Mouse (Mus musculus) neural tube, embryonic 12.5 days (tissue): Measurements from ENCODE around the gene Zfp511. TPM values are rescaled to one million over a fixed set of nuclear protein-coding genes. Genes with fewer than 3 reads are reported as not detected.

ENCODE experiments used
- ATAC-seq: fragments of 200-750 bp; cut with Nextera tagmentation; 2 replicates; pipeline ENCODE4 v1.8.0; 2017; ENCODE audit warnings: low read depth, mild to moderate bottlenecking, moderate TSS enrichment, moderate library complexity; ENCODE audit not compliant: low FRiP score
- H3K27ac ChIP-seq: fragments of 300-500 bp; sonication (generic); 2 replicates; pipeline ENCODE4 v1.5.1; 2016
- H3K27me3 ChIP-seq: fragments of 300-500 bp; sonication (generic); replicated peaks from 2 replicates; pipeline ENCODE4 v1.6.1; 2016; ENCODE audit warnings: mild to moderate bottlenecking
- H3K36me3 ChIP-seq: fragments of 300-500 bp; sonication (generic); 2 replicates; pipeline ENCODE4 v1.6.1; 2016; ENCODE audit warnings: mild to moderate bottlenecking
- H3K4me1 ChIP-seq: fragments of 300-500 bp; sonication (generic); 2 replicates; pipeline ENCODE4 v1.6.1; 2016
- H3K4me2 ChIP-seq: fragments of 300-500 bp; sonication (generic); replicated peaks from 2 replicates; pipeline ENCODE4 v1.6.1; 2016; ENCODE audit warnings: mild to moderate bottlenecking
- H3K4me3 ChIP-seq: fragments of 300-500 bp; sonication (generic); 2 replicates; pipeline ENCODE4 v1.5.1; 2016
- H3K9ac ChIP-seq: fragments of 300-500 bp; sonication (generic); 2 replicates; pipeline ENCODE4 v1.6.1; 2016; ENCODE audit warnings: mild to moderate bottlenecking
- H3K9me3 ChIP-seq: fragments of 300-500 bp; sonication (generic); 2 replicates; pipeline ENCODE4 v1.6.1; 2016; ENCODE audit warnings: mild to moderate bottlenecking
- WGBS: fragments of 180-500 bp; shearing (Covaris S2); methylation state at CpG from one replicate; pipeline ENCODE4 v1.1.7; 2016; 5-methylcytosine and 5-hydroxymethylcytosine counted together
- polyA plus RNA-seq: library from polyadenylated mRNA; unstranded; fragments of >200 nt; fragmentation: Nextera tagmentation; extraction: Ambion mirVana; gene quantifications from 2 replicates; pipeline ENCODE4 v1.2.1, GENCODE M21; 2016

Gene Zfp511
- polyA plus RNA-seq, 1 experiment from 2014 or later: 54.8 TPM

DNA sequence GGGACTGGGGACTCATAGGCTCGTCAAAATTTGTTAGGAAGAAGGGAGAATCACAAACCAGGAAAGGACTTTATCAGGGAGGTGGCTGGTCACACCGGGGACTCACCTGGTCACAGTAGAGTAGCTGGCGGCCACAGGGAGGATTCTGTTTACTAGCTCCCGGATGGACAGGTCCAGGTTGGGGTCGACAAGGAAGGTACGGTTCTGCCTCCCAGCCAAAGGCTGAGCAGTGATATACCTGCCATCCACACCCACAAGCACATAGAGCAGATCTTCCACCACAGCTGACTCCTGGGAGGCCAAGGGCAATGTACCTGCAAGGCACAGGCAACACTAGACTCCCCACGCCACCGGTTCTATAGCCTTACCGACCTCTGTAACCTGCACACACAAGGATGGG is 28.4 kb upstream of the Zfp511 start:
- Histone ChIP-seq H3K9me3 (no peaks in the 10 kb centered on the region), H3K4me3 (no peak overlapping the region), H3K36me3 (peaks cover 54% of the 10 kb centered on the region), H3K4me1 (no peaks in the 10 kb centered on the region), H3K4me2 (no peak overlapping the region), H3K27me3 (no peaks in the 10 kb centered on the region), H3K9ac (no peak overlapping the region), H3K27ac (no peak overlapping the region)
- no peak for ATAC-seq
- WGBS: 95% methylated on average over 9 of the region's 9 CpGs

DNA sequence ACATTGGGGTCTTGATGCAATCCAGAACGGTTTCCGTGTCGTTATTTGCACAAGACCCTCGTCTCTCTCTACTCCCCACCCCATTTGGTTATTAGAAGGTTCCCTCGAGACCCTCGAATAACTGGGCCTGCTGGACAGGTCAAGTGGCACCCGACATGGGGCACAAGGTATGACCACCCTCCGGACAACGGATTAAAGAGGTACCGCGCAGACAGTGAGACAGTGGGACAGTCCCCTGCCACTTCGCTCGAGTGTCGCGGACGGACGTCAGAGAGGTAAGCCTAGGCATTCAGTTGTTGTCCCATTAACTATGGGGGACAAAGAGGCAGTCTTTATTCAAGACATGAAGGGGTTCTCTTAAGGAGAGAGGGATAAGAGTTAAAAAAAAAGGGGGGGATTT is 24.9 kb upstream of the Zfp511 start:
- 97% methylated on average over 17 of the region's 17 CpGs for WGBS
- no peaks in the 10 kb centered on the region for H3K9me3 ChIP-seq
- H3K4me2 ChIP-seq: no peak overlapping the region
- H3K9ac ChIP-seq: no peak overlapping the region
- ATAC-seq: no peak
- no peaks in the 10 kb centered on the region for H3K27me3 ChIP-seq
- peaks cover 34% of the 10 kb centered on the region for H3K36me3 ChIP-seq
- H3K4me3 ChIP-seq: no peak overlapping the region
- H3K4me1 ChIP-seq: no peaks in the 10 kb centered on the region
- H3K27ac ChIP-seq: no peak overlapping the region

DNA sequence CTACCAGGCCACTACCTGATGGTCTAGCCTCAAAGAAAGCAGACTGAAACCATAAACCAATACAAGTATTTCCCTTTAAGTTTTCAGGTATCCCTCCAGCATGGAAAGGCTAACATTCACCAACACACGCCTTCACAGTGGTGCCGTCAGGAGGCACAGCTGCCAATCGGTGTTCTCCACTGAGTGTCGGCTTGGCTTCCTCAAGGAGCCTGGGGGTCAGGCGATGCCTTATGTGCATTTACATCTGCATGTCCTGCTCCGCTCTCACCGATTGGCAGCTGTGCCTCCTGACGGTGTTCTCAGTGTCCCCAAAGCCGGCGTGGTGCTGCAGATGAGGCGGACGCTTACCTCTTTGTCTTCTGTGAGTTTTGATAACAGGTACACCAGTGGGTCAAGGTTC is 4.4 kb upstream of the Zfp511 start:
- Histone ChIP-seq H3K36me3 (peaks cover 53% of the 10 kb centered on the region), H3K27ac (no peak overlapping the region), H3K4me3 (no peak overlapping the region), H3K4me2 (no peak overlapping the region), H3K9me3 (no peaks in the 10 kb centered on the region), H3K27me3 (no peaks in the 10 kb centered on the region), H3K9ac (no peak overlapping the region), H3K4me1 (peaks cover 13% of the 10 kb centered on the region)
- no peak for ATAC-seq
- WGBS: 97% methylated on average over 12 of the region's 12 CpGs

DNA sequence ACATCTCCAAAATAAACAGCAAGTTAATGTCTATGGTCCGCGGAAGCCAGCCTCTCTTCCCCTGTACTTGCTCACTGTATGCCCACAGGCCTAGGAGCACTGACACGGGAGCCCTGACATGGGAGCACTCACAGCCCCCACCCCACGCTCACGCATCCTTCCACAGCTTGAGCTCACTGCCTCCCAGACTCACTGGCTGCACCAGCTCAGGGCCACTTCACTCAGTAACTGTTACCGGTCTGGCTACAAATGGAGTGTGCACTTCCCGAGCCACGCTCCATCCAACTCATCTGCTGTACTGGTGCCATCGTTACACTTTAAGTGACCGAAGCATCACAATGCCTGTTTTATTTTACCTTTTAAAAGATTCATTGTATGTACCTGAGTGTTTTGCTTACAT is 3.8 kb upstream of the Zfp511 start:
- 96% methylated on average over 10 of the region's 10 CpGs for WGBS
- peaks cover 53% of the 10 kb centered on the region for H3K36me3 ChIP-seq
- ATAC-seq: no peak

GRCm38 (mm10) chr7:140033386-140033785 is 2.8 kb upstream of the Zfp511 start:
- WGBS: 96% methylated on average over 9 of the region's 9 CpGs

More for the DNA sequence above, 3.8 kb upstream of the Zfp511 start:
- H3K4me2 ChIP-seq: no peak overlapping the region
- H3K9ac ChIP-seq: no peak overlapping the region
- H3K9me3 ChIP-seq: no peaks in the 10 kb centered on the region
- peaks cover 19% of the 10 kb centered on the region for H3K4me1 ChIP-seq
- H3K27ac ChIP-seq: no peak overlapping the region
- no peak overlapping the region for H3K4me3 ChIP-seq
- H3K27me3 ChIP-seq: no peaks in the 10 kb centered on the region

DNA sequence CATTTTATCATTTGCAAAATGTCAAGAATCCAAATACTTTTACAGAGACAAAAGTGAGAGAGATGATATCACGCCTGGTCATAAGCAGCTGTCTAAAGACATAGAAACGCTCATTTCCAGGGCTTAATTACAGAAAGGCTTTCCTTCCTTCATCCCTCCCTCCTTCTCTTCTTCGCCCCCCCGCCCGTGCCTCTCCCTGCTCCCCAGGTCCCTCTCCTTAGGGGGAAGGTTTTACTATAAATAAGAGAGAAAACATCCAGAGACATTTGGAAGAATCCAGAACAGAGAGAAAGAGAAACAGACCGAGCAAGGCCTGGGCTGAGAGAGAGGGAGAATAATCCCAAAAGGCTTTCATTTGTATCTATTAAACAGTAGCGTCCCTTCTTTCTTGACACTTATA is 735 bp upstream of the Zfp511 start:
- no peaks in the 10 kb centered on the region for H3K27me3 ChIP-seq
- H3K4me2 ChIP-seq: peak overlapping the region; percentile 70
- peak overlapping the region; percentile 81 for H3K4me3 ChIP-seq
- peak overlapping the region; percentile 83 for H3K9ac ChIP-seq
- WGBS: 19% methylated on average over 7 of the region's 7 CpGs
- peaks cover 40% of the 10 kb centered on the region for H3K36me3 ChIP-seq
- no peaks in the 10 kb centered on the region for H3K9me3 ChIP-seq
- peaks cover 22% of the 10 kb centered on the region for H3K4me1 ChIP-seq
- no peak for ATAC-seq
- H3K27ac ChIP-seq: no peak overlapping the region

More at GRCm38 (mm10) chr7:140033386-140033785, 2.8 kb upstream of the Zfp511 start:
- Histone ChIP-seq H3K27me3 (no peaks in the 10 kb centered on the region), H3K4me1 (peaks cover 22% of the 10 kb centered on the region), H3K27ac (no peak overlapping the region), H3K36me3 (peaks cover 48% of the 10 kb centered on the region), H3K9me3 (no peaks in the 10 kb centered on the region), H3K4me2 (no peak overlapping the region), H3K9ac (no peak overlapping the region), H3K4me3 (no peak overlapping the region)
- ATAC-seq: no peak

GRCm38 (mm10) chr7:140037171-140037555 is 972 bp downstream of the Zfp511 start:
- Histone ChIP-seq H3K9ac (peak overlapping the region; percentile 83; the same call in 1 of the 2 replicates), H3K4me3 (peak overlapping the region; percentile 81), H3K9me3 (no peaks in the 10 kb centered on the region), H3K4me2 (peak overlapping the region; percentile 70), H3K4me1 (peaks cover 22% of the 10 kb centered on the region), H3K27me3 (no peaks in the 10 kb centered on the region), H3K36me3 (peaks cover 31% of the 10 kb centered on the region), H3K27ac (no peak overlapping the region)
- WGBS: 53% methylated on average over 3 of the region's 3 CpGs
- 0 out of 2 replicates have a peak, but pooled peaks have one; percentile 2 for ATAC-seq

GRCm38 (mm10) chr7:140042728-140043127 is 6.5 kb downstream of the Zfp511 start:
- Histone ChIP-seq H3K27ac (no peak overlapping the region), H3K27me3 (peaks cover 17% of the 10 kb centered on the region), H3K4me1 (peaks cover 9% of the 10 kb centered on the region; the same call in 1 of the 2 replicates), H3K9me3 (no peaks in the 10 kb centered on the region), H3K4me2 (no peak overlapping the region), H3K4me3 (no peak overlapping the region), H3K36me3 (peaks cover 18% of the 10 kb centered on the region), H3K9ac (no peak overlapping the region)
- 64% methylated on average over 3 of the region's 3 CpGs for WGBS
- no peak for ATAC-seq

GRCm38 (mm10) chr7:140045546-140045945 is 9.4 kb downstream of the Zfp511 start:
- Histone ChIP-seq H3K27me3 (peaks cover 44% of the 10 kb centered on the region), H3K9me3 (no peaks in the 10 kb centered on the region), H3K4me3 (no peak overlapping the region), H3K4me2 (peak overlapping the region; percentile 68; the same call in 1 of the 2 replicates), H3K9ac (no peak overlapping the region), H3K27ac (no peak overlapping the region), H3K36me3 (peaks cover 5% of the 10 kb centered on the region), H3K4me1 (peaks cover 27% of the 10 kb centered on the region)
- 87% methylated on average over 4 of the region's 4 CpGs for WGBS
- ATAC-seq: no peak

DNA sequence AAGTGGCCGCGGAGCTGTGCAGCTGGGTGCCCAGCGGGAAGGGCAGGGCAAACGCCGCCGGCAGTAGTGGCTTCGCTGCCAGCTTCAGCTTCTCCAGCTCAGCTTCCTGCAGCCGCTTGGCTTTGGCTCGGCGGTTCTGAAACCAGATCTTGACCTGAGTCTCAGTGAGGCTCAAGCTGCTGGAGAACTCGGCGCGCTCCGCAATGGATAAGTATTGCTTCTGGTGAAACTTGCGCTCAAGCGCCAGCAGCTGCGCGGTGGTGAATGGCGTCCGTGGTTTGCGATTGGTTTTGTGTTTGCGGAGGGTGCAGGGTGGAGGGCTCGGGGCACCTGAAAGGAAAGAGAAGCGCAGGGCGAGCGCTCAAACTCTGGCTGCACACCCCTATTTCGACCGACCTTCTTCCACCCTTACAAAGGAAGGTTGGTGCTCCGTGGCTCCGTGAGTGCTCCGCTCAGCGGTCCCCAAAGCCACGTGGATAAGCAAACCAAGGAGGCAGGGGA is 11.7 kb downstream of the Zfp511 start:
- WGBS: under 1% methylated on average over 33 of the region's 33 CpGs

GRCm38 (mm10) chr7:140048361-140049114 is 12.3 kb downstream of the Zfp511 start, which contains the start of gene Msx3:
Gene Msx3, minus strand, starts transcription at chr7:140049089.
- peaks cover 53% of the 10 kb centered on the region for H3K27me3 ChIP-seq
- H3K4me2 ChIP-seq: peak within 1 kb of the TSS; percentile 68
- peak within 1 kb of the TSS; percentile 61 for H3K9ac ChIP-seq
- peak within 1 kb of the TSS; percentile 56 for H3K4me3 ChIP-seq
- H3K36me3 ChIP-seq: no peaks in the 10 kb centered on the region
- under 1% methylated on average over 56 of the region's 56 CpGs for WGBS
- no peaks in the 10 kb centered on the region for H3K9me3 ChIP-seq
- H3K4me1 ChIP-seq: peaks cover 33% of the 10 kb centered on the region
- ATAC-seq: peak; percentile 45
- peak within 1 kb of the TSS; percentile 42; the same call in 1 of the 2 replicates for H3K27ac ChIP-seq

More for the DNA sequence above, 11.7 kb downstream of the Zfp511 start:
- Histone ChIP-seq H3K9ac (peak overlapping the region; percentile 61), H3K4me1 (peaks cover 33% of the 10 kb centered on the region), H3K9me3 (no peaks in the 10 kb centered on the region), H3K36me3 (no peaks in the 10 kb centered on the region), H3K27ac (peak overlapping the region; percentile 11; the same call in 1 of the 2 replicates), H3K4me2 (peak overlapping the region; percentile 68), H3K27me3 (peaks cover 53% of the 10 kb centered on the region), H3K4me3 (peak overlapping the region; percentile 56)
- ATAC-seq: no peak

- peak overlapping the region; percentile 42; the same call in 1 of the 2 replicates for H3K27ac ChIP-seq
- WGBS: under 1% methylated on average over 34 of the region's 34 CpGs
- H3K4me3 ChIP-seq: peak overlapping the region; percentile 56
- H3K36me3 ChIP-seq: no peaks in the 10 kb centered on the region
- peak; percentile 87 for ATAC-seq
- peaks cover 33% of the 10 kb centered on the region for H3K4me1 ChIP-seq
- peak overlapping the region; percentile 61 for H3K9ac ChIP-seq
- H3K27me3 ChIP-seq: peaks cover 53% of the 10 kb centered on the region
- H3K9me3 ChIP-seq: no peaks in the 10 kb centered on the region
- H3K4me2 ChIP-seq: peak overlapping the region; percentile 68
Observed at GRCm38 (mm10) chr7:140049115-140049689, 13.0 kb downstream of the Zfp511 start.
